Mouse (Mus musculus) frontal cortex, postnatal 25 days (tissue): ENCODE results near the gene Hck.

Source experiments
- DNase-seq, 2 experiments: peaks; one replicate each; pipeline ENCODE4 v3.0.0; 2022; ENCODE audit warnings: low spot score in 2 of 2

Hck gene

DNA sequence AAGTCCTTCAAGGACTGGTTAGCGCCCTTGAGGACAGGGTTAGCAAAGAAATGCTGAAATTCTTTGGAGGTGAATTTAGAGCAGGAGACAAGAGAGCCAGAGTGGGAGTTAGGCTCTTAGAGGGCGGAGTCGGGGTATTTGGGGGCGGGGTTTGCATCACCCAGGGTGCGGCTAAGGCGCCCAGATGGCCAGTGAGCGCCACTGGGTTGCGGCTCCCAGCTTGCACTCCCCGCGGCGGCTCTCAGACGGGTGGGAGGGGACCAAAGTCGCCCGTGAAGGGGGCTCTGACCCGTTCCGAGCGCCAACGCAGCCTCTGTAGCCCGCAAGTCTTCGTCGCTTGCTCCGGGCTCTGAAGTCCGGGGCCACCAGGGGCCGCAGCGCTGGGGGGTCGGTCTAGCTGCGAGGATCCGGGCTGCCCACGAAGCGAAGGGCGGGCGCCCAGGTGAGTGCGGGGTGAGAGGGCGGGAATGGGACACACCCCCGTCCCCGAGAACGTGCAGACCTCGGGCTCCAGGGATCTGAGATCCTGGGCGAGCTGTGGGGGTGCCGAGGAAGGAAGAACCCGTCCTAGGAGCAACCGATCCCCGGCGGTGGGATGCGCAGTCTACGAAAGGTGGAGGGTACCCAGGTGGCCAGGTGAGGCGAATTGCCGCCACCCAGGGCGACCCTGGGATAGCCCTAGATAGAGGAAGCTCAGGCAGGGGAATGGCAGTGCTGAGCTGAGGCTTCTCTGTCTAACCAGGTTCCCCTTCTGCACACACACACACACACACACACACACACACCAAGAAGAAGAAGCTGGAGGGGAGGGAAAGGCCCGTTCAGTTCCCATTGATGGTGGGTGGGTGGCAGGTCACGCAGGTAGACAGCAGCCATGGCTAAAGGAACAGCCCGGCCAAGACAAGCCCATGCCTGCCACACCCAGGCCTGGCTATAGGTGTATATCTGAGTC, at the start of gene Hck:
Gene Hck, plus strand, starts transcription at position 156 of the 952 bp plus-strand sequence.
- no peak for DNase-seq

GRCm38 (mm10) chr2:153060216-153060615, 48.1 kb upstream of the Hck start:
- no peak for DNase-seq

- DNase-seq: no peak
Observed at GRCm38 (mm10) chr2:153063394-153063793, 44.9 kb upstream of the Hck start.

- DNase-seq: no peak
Observed at GRCm38 (mm10) chr2:153064190-153064970, 43.9 kb upstream of the Hck start.

- DNase-seq: no peak
Observed at GRCm38 (mm10) chr2:153065747-153066508, 42.3 kb upstream of the Hck start, which contains the start of gene Ccm2l. TSS of gene Ccm2l (plus strand) at chr2:153065955.

DNA sequence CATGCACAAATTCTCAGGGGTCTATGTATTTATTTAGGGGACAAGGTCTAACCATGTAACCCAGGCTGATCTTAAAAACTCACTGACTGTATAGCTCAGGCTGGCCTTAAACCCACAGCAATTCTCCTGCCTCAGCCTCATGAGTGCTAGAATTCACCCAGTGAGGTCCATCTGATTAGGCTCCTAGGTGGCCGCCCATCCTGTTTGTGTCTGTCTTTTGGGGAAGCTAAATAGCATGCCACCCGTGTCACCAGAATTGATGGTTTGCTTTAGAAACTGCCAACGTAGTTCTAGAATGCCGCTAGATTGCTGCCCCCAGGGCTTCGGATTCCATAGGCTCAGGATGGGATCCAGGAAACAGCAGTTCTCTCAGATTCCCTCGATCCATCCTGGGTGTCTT, 41.3 kb upstream of the Hck start:
- DNase-seq: no peak

- no peak for DNase-seq
Observed at GRCm38 (mm10) chr2:153070762-153071490, 37.3 kb upstream of the Hck start.

GRCm38 (mm10) chr2:153071491-153072184, 36.6 kb upstream of the Hck start:
- DNase-seq: peak; percentile 33 to 36

- no peak for DNase-seq
Observed at GRCm38 (mm10) chr2:153074651-153075050, 33.6 kb upstream of the Hck start.

- DNase-seq: no peak
Observed at GRCm38 (mm10) chr2:153075961-153076360, 32.3 kb upstream of the Hck start.

DNA sequence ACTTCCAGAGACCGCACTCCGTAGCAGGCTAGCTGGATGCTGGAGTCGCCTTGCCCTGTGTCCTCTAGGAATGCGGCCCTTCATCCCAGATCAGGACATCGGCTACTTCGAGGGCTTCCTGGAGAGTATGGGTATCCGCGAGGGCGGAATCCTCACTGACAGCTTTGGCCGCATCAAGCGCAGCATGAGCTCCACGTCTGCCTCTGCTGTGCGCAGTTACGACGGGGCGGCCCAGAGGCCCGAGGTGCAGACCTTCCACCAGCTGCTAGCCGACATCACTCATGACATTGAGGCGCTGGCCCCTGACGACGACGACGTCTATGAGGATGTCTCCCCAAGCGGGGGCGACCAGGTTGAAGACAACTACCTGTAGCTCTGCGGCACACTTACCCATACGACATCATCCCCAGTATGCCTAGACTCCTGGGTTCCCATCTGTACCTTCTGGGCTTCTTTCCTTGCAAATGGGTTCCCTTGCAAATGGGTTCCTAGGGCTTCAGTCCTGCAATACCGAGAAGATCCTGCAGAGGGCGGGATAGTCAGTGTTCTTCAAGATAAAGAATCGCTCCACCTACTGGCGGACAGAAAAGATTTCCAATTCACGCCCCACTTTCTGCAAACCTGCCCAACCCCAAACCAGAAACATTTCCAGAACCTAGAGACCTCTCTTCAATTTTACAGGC, 27.3 kb upstream of the Hck start:
- peak; percentile 72 to 85 for DNase-seq

GRCm38 (mm10) chr2:153081866-153082265, 26.4 kb upstream of the Hck start:
- DNase-seq: no peak

DNA sequence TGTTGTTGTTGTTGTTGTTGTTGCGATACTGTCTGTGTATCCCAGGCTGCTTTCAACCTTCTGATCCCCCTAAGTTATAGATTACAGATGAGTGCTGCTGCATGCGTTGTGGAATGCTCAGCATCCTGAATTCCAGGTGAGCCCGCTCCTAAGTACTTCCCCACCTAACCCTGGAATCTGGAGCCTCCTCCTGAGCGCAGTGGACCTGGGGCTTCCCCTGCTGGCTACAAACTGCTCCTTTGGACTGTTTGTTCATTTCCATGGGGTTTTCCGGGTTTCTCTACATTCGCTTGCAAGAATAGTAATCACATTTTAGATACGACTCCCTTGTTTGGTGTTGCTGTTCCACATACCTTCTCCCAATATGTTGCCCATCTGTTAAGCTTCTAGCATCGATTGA, 25.0 kb upstream of the Hck start:
- DNase-seq: no peak

GRCm38 (mm10) chr2:153083824-153084223, 24.4 kb upstream of the Hck start:
- DNase-seq: no peak

GRCm38 (mm10) chr2:153084261-153084976, 23.8 kb upstream of the Hck start:
- no peak for DNase-seq

DNA sequence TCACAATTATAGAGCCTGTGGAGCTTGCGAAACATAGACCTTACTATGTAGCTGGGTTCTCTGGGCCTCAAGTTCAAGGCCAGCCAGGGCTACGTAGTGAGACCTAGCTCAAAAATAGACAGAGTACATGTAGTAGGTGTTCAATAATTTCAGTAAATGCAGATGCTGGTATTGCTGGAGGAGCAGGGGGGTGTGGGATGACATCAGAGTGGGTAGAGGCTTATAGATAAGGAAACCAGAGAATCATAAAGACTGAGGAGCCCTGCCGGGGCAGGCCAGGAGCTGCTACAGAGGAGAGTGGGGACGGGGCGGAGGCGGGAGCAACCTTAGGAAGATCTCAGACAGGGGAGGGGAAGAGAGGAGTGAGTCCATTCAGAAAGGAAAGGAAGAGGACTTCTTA, 22.7 kb upstream of the Hck start:
- DNase-seq: no peak

GRCm38 (mm10) chr2:153086166-153086565, 22.1 kb upstream of the Hck start:
- no peak for DNase-seq

DNA sequence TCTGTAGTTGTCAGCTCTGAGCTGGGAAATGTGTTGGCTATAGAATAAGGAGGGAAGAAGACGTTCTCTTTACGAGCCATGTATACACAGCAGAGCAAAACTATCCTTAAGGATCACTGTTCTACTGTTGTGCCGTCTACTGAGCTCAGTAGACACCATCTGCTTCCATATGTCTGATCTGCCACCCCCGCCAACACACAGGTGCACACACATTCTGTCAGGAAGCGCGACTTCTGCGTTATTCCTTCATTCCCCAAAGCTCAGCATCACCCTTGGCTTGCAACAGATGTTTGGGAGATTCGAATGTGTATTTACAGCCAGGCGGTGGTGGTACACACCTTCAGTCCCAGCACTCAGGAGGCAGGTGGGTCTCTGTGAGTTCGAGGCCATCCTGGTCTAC, 21.2 kb upstream of the Hck start:
- DNase-seq: no peak

DNA sequence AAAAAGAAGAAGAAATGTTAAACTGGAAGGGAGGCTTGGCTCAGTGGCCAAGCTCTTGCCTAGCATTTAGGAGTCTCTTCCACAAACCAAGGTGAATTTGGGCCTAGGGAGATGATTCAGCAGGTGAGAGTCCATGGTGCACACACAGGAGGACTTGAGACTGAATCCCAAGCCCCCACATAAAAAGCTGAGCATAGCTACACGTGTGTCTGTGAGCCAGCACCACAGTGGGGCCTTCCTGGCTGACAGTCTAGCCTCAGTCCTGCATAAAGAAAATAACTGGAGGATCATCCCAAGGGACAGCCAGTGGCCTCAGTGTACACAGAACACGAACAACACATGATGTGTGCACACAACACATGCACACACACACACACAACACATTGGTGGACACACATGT, 19.0 kb upstream of the Hck start:
- no peak for DNase-seq
